In the genomic region with DNA sequence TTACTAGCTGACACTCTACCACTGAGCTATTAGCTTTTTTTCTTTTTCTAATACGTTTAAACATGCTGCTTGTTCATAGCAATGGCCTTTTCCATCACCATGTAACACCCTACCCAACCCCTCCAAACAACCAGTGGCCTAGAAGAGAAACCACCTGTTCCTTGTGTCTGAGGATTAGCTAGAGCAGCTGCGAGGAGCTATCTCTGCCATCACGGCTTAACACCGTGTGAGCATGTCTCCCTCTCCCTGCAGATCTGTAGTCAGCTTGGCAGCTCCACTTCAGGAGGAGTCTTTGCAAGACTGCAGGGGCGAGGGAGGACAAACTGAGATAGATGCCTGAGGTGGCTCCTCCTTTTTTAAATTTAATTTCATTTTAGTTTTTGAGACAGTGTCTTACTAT, we compare ENCODE assay signal across 22 mouse cellular contexts. TPM values are rescaled to one million over a fixed set of nuclear protein-coding genes. Genes with fewer than 3 reads are reported as not detected.
DNase-seq lines count a peak whose midpoint lies in the region; ATAC-seq lines count a peak whose summit lies in the region.
"Had no signal": no experiment of that assay in that cellular context is flagged by ENCODE, and none has a peak within 500 bp of the region (broad histone marks: within the 10 kb centered on the region; RNA-seq: fewer than 3 reads in every experiment).

No protein-coding gene starts in this region.

- DNase-seq in embryonic facial prominence, embryonic 14.5 days (ENCODE audit: low spot score), result peak; percentile 59
- DNase-seq in embryonic facial prominence, embryonic 10.5 days (ENCODE audit: low spot score), result no peak
- DNase-seq in retina, postnatal 1 day, result peak; percentile 33
- DNase-seq in retina, embryonic 14.5 days (ENCODE audit: low spot score), result no peak
- DNase-seq in Muller cell, postnatal 12 days (ENCODE audit: inconsistent ontology term), result no peak
- DNase-seq: adrenal gland, adult 2 months; adrenal gland, postnatal 10 days; adrenal gland, postnatal 25 days; B cell, adult 2 months; cerebellum, adult 11-12 months; cerebellum, adult 2 months; cerebellum, adult 9-10 months; cerebellum, postnatal 10 days; cerebellum, postnatal 25 days; forebrain, postnatal 0 days had no signal

- no peak overlapping the region for H3K27ac ChIP-seq in embryonic facial prominence, embryonic 14.5 days (replicated peaks; ENCODE audit: low read depth, low read length)
- no peak overlapping the region for H3K27ac ChIP-seq in embryonic facial prominence, embryonic 10.5 days (replicated peaks)
- H3K27ac ChIP-seq: embryonic facial prominence, embryonic 13.5 days; forebrain, embryonic 13.5 days; forebrain, embryonic 15.5 days had no signal

- no peak overlapping the region for H3K4me3 ChIP-seq in embryonic facial prominence, embryonic 14.5 days (ENCODE audit: low read depth, low read length)
- H3K4me3 ChIP-seq in embryonic facial prominence, embryonic 10.5 days, result no peak overlapping the region
- H3K4me3 ChIP-seq: embryonic facial prominence, embryonic 13.5 days; forebrain, embryonic 13.5 days; forebrain, embryonic 15.5 days had no signal

- H3K4me1 ChIP-seq in embryonic facial prominence, embryonic 14.5 days (ENCODE audit: control insufficient read depth, insufficient read depth, low read length), result no peaks in the 10 kb centered on the region
- no peaks in the 10 kb centered on the region for H3K4me1 ChIP-seq in embryonic facial prominence, embryonic 10.5 days
- H3K4me1 ChIP-seq: embryonic facial prominence, embryonic 13.5 days; forebrain, embryonic 13.5 days; forebrain, embryonic 15.5 days had no signal

- no peak overlapping the region for H3K4me2 ChIP-seq in embryonic facial prominence, embryonic 14.5 days (ENCODE audit: low read depth, low read length)
- H3K4me2 ChIP-seq: embryonic facial prominence, embryonic 13.5 days; forebrain, embryonic 13.5 days; forebrain, embryonic 15.5 days had no signal

- WGBS in embryonic facial prominence, embryonic 14.5 days, result 70% methylated on average over 5 of the region's 5 CpGs
- 77% methylated on average over 5 of the region's 5 CpGs for WGBS in embryonic facial prominence, embryonic 10.5 days

- H3K36me3 ChIP-seq in embryonic facial prominence, embryonic 14.5 days (ENCODE audit: control insufficient read depth, insufficient read depth, low read length), result no peaks in the 10 kb centered on the region
- no peaks in the 10 kb centered on the region for H3K36me3 ChIP-seq in embryonic facial prominence, embryonic 10.5 days (replicated peaks)
- H3K36me3 ChIP-seq: embryonic facial prominence, embryonic 13.5 days; forebrain, embryonic 15.5 days; G1E had no signal

- H3K9ac ChIP-seq in embryonic facial prominence, embryonic 14.5 days (ENCODE audit: low read depth, low read length), result no peak overlapping the region
- H3K9ac ChIP-seq: embryonic facial prominence, embryonic 13.5 days; forebrain, embryonic 13.5 days; forebrain, embryonic 15.5 days; forebrain, postnatal 0 days had no signal

- no peaks in the 10 kb centered on the region for H3K9me3 ChIP-seq in embryonic facial prominence, embryonic 14.5 days (ENCODE audit: control insufficient read depth, low read length)
- H3K9me3 ChIP-seq in embryonic facial prominence, embryonic 10.5 days, result no peaks in the 10 kb centered on the region
- H3K9me3 ChIP-seq: embryonic facial prominence, embryonic 13.5 days; forebrain, embryonic 13.5 days; forebrain, embryonic 15.5 days had no signal

- peak; percentile 72; the same call in 1 of the 2 replicates for ATAC-seq in embryonic facial prominence, embryonic 14.5 days (ENCODE audit: low read depth)
- ATAC-seq: CD4-positive, CD25-positive, alpha-beta regulatory T cell, adult 4 months; forebrain, embryonic 13.5 days; forebrain, embryonic 15.5 days; forebrain, postnatal 0 days had no signal

- no peaks in the 10 kb centered on the region for H3K27me3 ChIP-seq in embryonic facial prominence, embryonic 14.5 days (replicated peaks; ENCODE audit: control insufficient read depth, insufficient read depth, low read length)
- H3K27me3 ChIP-seq in embryonic facial prominence, embryonic 10.5 days (replicated peaks; ENCODE audit: low read depth, poor library complexity, severe bottlenecking), result no peaks in the 10 kb centered on the region; the same call in 1 of the 2 replicates
- H3K27me3 ChIP-seq: embryonic facial prominence, embryonic 13.5 days; forebrain, embryonic 13.5 days; forebrain, embryonic 15.5 days had no signal

RNA-seq across cellular contexts. Expression of gene Gja4, which starts 13.3 kb away (rescaled TPM):
- polyA plus RNA-seq in embryonic facial prominence, embryonic 14.5 days (2014; fragmentation: Nextera tagmentation; extraction: Ambion mirVana), result 20.0 and 20.7 TPM in 2 replicates
- polyA plus RNA-seq in embryonic facial prominence, embryonic 10.5 days (2016; fragmentation: Nextera tagmentation; extraction: Ambion mirVana), result 10.8 and 12.5 TPM in 2 replicates
- polyA plus RNA-seq: CD4-positive, CD25-positive, alpha-beta regulatory T cell, adult 4 months; G1E had no signal

RNA-seq across cellular contexts. Expression of gene Gjb3, which starts 30.1 kb away (rescaled TPM):
- polyA plus RNA-seq in embryonic facial prominence, embryonic 14.5 days (2014; fragmentation: Nextera tagmentation; extraction: Ambion mirVana), result 5.4 and 5.7 TPM in 2 replicates
- polyA plus RNA-seq in embryonic facial prominence, embryonic 10.5 days (2016; fragmentation: Nextera tagmentation; extraction: Ambion mirVana), result 8.0 and 8.2 TPM in 2 replicates
- polyA plus RNA-seq: adrenal gland, adult 2 months; forebrain, embryonic 13.5 days; forebrain, embryonic 15.5 days; G1E had no signal

RNA-seq across cellular contexts. Expression of gene Gjb4, which starts 53.4 kb away (rescaled TPM):
- polyA plus RNA-seq in embryonic facial prominence, embryonic 14.5 days (2014; fragmentation: Nextera tagmentation; extraction: Ambion mirVana), result 0.60 and 1.3 TPM in 2 replicates
- not detected in 2 replicates for polyA plus RNA-seq in embryonic facial prominence, embryonic 10.5 days (2016; fragmentation: Nextera tagmentation; extraction: Ambion mirVana)
- polyA plus RNA-seq: CD4-positive, CD25-positive, alpha-beta regulatory T cell, adult 4 months; cortical plate, adult 2 months; forebrain, embryonic 11.5 days; forebrain, embryonic 13.5 days; forebrain, embryonic 15.5 days; forebrain, postnatal 0 days; G1E had no signal

RNA-seq across cellular contexts. Expression of gene Smim12, which starts 56.9 kb away (rescaled TPM):
- polyA plus RNA-seq in embryonic facial prominence, embryonic 14.5 days (2014; fragmentation: Nextera tagmentation; extraction: Ambion mirVana), result 45.7 and 47.9 TPM in 2 replicates
- 73.7 and 80.0 TPM in 2 replicates for polyA plus RNA-seq in embryonic facial prominence, embryonic 10.5 days (2016; fragmentation: Nextera tagmentation; extraction: Ambion mirVana)

RNA-seq across cellular contexts. Expression of gene Gjb5, which starts 57.5 kb away (rescaled TPM):
- 1.1 and 1.4 TPM in 2 replicates for polyA plus RNA-seq in embryonic facial prominence, embryonic 14.5 days (2014; fragmentation: Nextera tagmentation; extraction: Ambion mirVana)
- 1.2 and 1.7 TPM in 2 replicates for polyA plus RNA-seq in embryonic facial prominence, embryonic 10.5 days (2016; fragmentation: Nextera tagmentation; extraction: Ambion mirVana)
- polyA plus RNA-seq: CD4-positive, CD25-positive, alpha-beta regulatory T cell, adult 4 months; cortical plate, adult 2 months; forebrain, embryonic 13.5 days; forebrain, embryonic 15.5 days; G1E had no signal

Comparison
In these comparisons a context has a peak if more than half of its experiments do, and no peak if none do; other contexts are left out.
1. DNase-seq: peak in embryonic facial prominence, embryonic 14.5 days (single experiment) and retina, postnatal 1 day (single experiment); none in embryonic facial prominence, embryonic 10.5 days (single experiment), retina, embryonic 14.5 days (single experiment) and Muller cell, postnatal 12 days (single experiment).